9 mouse cellular contexts compared by ENCODE assay signal in the genomic region with DNA sequence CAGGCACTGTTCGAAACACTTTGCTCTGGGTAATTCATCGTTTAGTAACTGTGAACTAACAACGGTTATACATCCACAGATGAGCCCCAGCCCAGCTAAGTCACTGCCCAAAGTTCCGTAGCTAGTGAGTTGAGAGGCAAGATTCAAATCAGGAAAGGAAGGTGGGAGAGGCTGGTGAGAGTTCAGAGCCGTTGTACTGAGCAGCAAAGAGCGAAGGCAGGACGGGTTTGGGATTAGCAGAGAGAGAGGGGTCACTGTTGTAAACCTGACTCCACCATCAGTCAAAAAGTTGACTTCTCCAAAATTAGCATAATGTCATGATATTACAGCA.
A peak's percentile ranks its signal among the peaks of the same experiment; 100 is the strongest.
DNase-seq lines count a peak whose midpoint lies in the region; ATAC-seq and TF ChIP-seq lines count a peak whose summit lies in the region.
"Had no signal": no experiment of that assay in that cellular context is flagged by ENCODE, and none has a peak within 500 bp of the region (broad histone marks: within the 10 kb centered on the region; RNA-seq: fewer than 3 reads in every experiment).

No protein-coding gene starts in this region.

- DNase-seq in kidney, adult 8-10 months = no peak
- DNase-seq in forebrain, embryonic 10.5 days (ENCODE audit: extremely low spot score, low spot score) = no peak
- no peak for DNase-seq in hindbrain, postnatal 0 days (ENCODE audit: low spot score)
- no peak for DNase-seq in midbrain, postnatal 0 days (ENCODE audit: low spot score)
- DNase-seq in right cerebral cortex, adult 18-20 months = no peak
- DNase-seq in frontal cortex, postnatal 14 days (ENCODE audit: low spot score in 2 of 2) = no peak
- no peak for DNase-seq in layer of hippocampus, adult 8-10 months (ENCODE audit: low spot score in 2 of 2)

- no peak overlapping the region for H3K27ac ChIP-seq in kidney, embryonic 15.5 days
- H3K27ac ChIP-seq in forebrain, embryonic 10.5 days = peak overlapping the region; percentile 87
- H3K27ac ChIP-seq in hindbrain, postnatal 0 days = no peak overlapping the region
- no peak overlapping the region for H3K27ac ChIP-seq in midbrain, postnatal 0 days (ENCODE audit: low read depth, low read length)
- H3K27ac ChIP-seq: liver, embryonic 15.5 days had no signal

- H3K36me3 ChIP-seq in kidney, embryonic 15.5 days = peaks cover 2% of the 10 kb centered on the region; the same call in 1 of the 2 replicates
- H3K36me3 ChIP-seq in forebrain, embryonic 10.5 days (replicated peaks) = peaks cover 10% of the 10 kb centered on the region; the same call in 1 of the 2 replicates
- H3K36me3 ChIP-seq in hindbrain, postnatal 0 days (ENCODE audit: insufficient read depth, low read length) = no peaks in the 10 kb centered on the region
- H3K36me3 ChIP-seq in midbrain, postnatal 0 days (ENCODE audit: insufficient read depth, low read length) = peaks cover 5% of the 10 kb centered on the region; the same call in 1 of the 2 replicates
- H3K36me3 ChIP-seq: liver, embryonic 15.5 days had no signal

- H3K4me2 ChIP-seq in kidney, embryonic 15.5 days = peak overlapping the region; percentile 83
- peak overlapping the region; percentile 64 for H3K4me2 ChIP-seq in hindbrain, postnatal 0 days (ENCODE audit: low read depth, low read length)
- peak overlapping the region; percentile 59 for H3K4me2 ChIP-seq in midbrain, postnatal 0 days (ENCODE audit: low read depth, low read length, poor library complexity, severe bottlenecking)

- H3K4me3 ChIP-seq in kidney, embryonic 15.5 days (replicated peaks) = peak overlapping the region; percentile 45
- H3K4me3 ChIP-seq in forebrain, embryonic 10.5 days = peak overlapping the region; percentile 59
- H3K4me3 ChIP-seq in hindbrain, postnatal 0 days (ENCODE audit: low read length) = peak overlapping the region; percentile 34
- peak overlapping the region; percentile 36 for H3K4me3 ChIP-seq in midbrain, postnatal 0 days (ENCODE audit: low read depth, low read length)
- H3K4me3 ChIP-seq: liver, embryonic 15.5 days had no signal

- no peak overlapping the region for H3K9ac ChIP-seq in kidney, embryonic 15.5 days
- H3K9ac ChIP-seq in hindbrain, postnatal 0 days (replicated peaks; ENCODE audit: low read length) = no peak overlapping the region; the same call in 1 of the 2 replicates
- H3K9ac ChIP-seq in midbrain, postnatal 0 days (replicated peaks; ENCODE audit: low read length, poor library complexity, severe bottlenecking) = peak overlapping the region; percentile 62; the same call in 1 of the 2 replicates
- H3K9ac ChIP-seq: liver, embryonic 15.5 days had no signal

- WGBS in kidney, embryonic 15.5 days = 18% methylated on average over 7 of the region's 7 CpGs
- 24% methylated on average over 7 of the region's 7 CpGs for WGBS in forebrain, embryonic 10.5 days
- WGBS in hindbrain, postnatal 0 days = 26% methylated on average over 7 of the region's 7 CpGs
- 13% methylated on average over 7 of the region's 7 CpGs for WGBS in midbrain, postnatal 0 days

- peaks cover 22% of the 10 kb centered on the region for H3K4me1 ChIP-seq in kidney, embryonic 15.5 days
- peaks cover 33% of the 10 kb centered on the region for H3K4me1 ChIP-seq in forebrain, embryonic 10.5 days
- peaks cover 6% of the 10 kb centered on the region; the same call in 1 of the 2 replicates for H3K4me1 ChIP-seq in hindbrain, postnatal 0 days (ENCODE audit: insufficient read depth, low read length)
- H3K4me1 ChIP-seq in midbrain, postnatal 0 days (ENCODE audit: insufficient read depth, low read length) = 0 out of 2 replicates have a peak, but pooled peaks cover 3% of the 10 kb centered on the region

- peak; percentile 47; the same call in 1 of the 2 replicates for TF ChIP-seq CTCF in hindbrain, postnatal 0 days (IDR thresholded peaks at IDR 0.05; ENCODE audit: low read depth)
- peak; percentile 64 for TF ChIP-seq CTCF in midbrain, postnatal 0 days (IDR thresholded peaks at IDR 0.05)

- 0 out of 2 replicates have a peak, but pooled peaks cover 3% of the 10 kb centered on the region for H3K27me3 ChIP-seq in kidney, embryonic 15.5 days
- peaks cover 21% of the 10 kb centered on the region for H3K27me3 ChIP-seq in forebrain, embryonic 10.5 days (ENCODE audit: poor library complexity, severe bottlenecking)
- H3K27me3 ChIP-seq in hindbrain, postnatal 0 days (ENCODE audit: insufficient read depth, low read length) = no peaks in the 10 kb centered on the region
- H3K27me3 ChIP-seq in midbrain, postnatal 0 days (ENCODE audit: insufficient read depth, low read length) = no peaks in the 10 kb centered on the region

- peak; percentile 20; the same call in 1 of the 2 replicates for ATAC-seq in kidney, embryonic 15.5 days (replicated peaks; ENCODE audit: low FRiP score)
- ATAC-seq in hindbrain, postnatal 0 days = no peak; the same call in 1 of the 2 replicates
- ATAC-seq in midbrain, postnatal 0 days (ENCODE audit: low FRiP score) = no peak

- H3K9me3 ChIP-seq in kidney, embryonic 15.5 days (replicated peaks) = no peaks in the 10 kb centered on the region
- no peaks in the 10 kb centered on the region for H3K9me3 ChIP-seq in forebrain, embryonic 10.5 days
- no peaks in the 10 kb centered on the region for H3K9me3 ChIP-seq in hindbrain, postnatal 0 days (ENCODE audit: low read length)
- no peaks in the 10 kb centered on the region for H3K9me3 ChIP-seq in midbrain, postnatal 0 days (ENCODE audit: low read length)
- H3K9me3 ChIP-seq: liver, embryonic 15.5 days had no signal
